Mouse (Mus musculus) C2C12 (cell line): ENCODE measurements around the gene Gm20388. TPM values are rescaled to one million over a fixed set of nuclear protein-coding genes. Genes with fewer than 3 reads are reported as not detected.

Experiments
- H3K27me3 ChIP-seq: one replicate; pipeline ENCODE4 v1.6.1; 2011; ENCODE audit not compliant: control insufficient read depth, insufficient read depth, insufficient read length
- H3K36me3 ChIP-seq: one replicate; pipeline ENCODE4 v1.6.1; 2011; ENCODE audit not compliant: control insufficient read depth, insufficient read depth
- H3K4me3 ChIP-seq: one replicate; pipeline ENCODE4 v1.5.1; 2011; ENCODE audit warnings: mild to moderate bottlenecking, control low read depth; ENCODE audit not compliant: poor library complexity, insufficient read depth, severe bottlenecking
- H3K79me2 ChIP-seq: one replicate; pipeline ENCODE4 v1.6.1; 2011; ENCODE audit not compliant: control insufficient read depth, insufficient read depth
- H3K79me3 ChIP-seq: one replicate; pipeline ENCODE4 v1.6.1; 2011; ENCODE audit warnings: low read depth, control low read depth
- H3ac ChIP-seq: one replicate; pipeline ENCODE3; 2011; ENCODE audit warnings: low read depth; ENCODE audit not compliant: control insufficient read depth, insufficient read length
- CEBPB ChIP-seq: IDR thresholded peaks from one replicate; pipeline ENCODE4 v1.6.1; 2011; ENCODE audit warnings: low read depth, mild to moderate bottlenecking, control low read depth, moderate library complexity
- CTCF ChIP-seq: IDR thresholded peaks from one replicate; pipeline ENCODE4 v1.5.1; 2011; ENCODE audit not compliant: control insufficient read depth, insufficient read depth, insufficient read length
- FOSL1 ChIP-seq: IDR thresholded peaks from one replicate; pipeline ENCODE4 v1.8.0; 2011; ENCODE audit warnings: mild to moderate bottlenecking, low read length; ENCODE audit not compliant: poor library complexity, insufficient read depth, severe bottlenecking
- MAX ChIP-seq: IDR thresholded peaks from one replicate; pipeline ENCODE4 v1.6.1; 2011; ENCODE audit warnings: mild to moderate bottlenecking, control low read depth
- MYOD1 ChIP-seq: IDR thresholded peaks from one replicate; pipeline ENCODE4 v1.6.1; 2011; ENCODE audit warnings: low read depth; ENCODE audit not compliant: control insufficient read depth, insufficient read length
- MYOG ChIP-seq: IDR thresholded peaks from one replicate; pipeline ENCODE4 v1.6.1; 2011; ENCODE audit not compliant: control insufficient read depth, insufficient read length; ENCODE audit errors: extremely low read depth
- USF1 ChIP-seq: IDR thresholded peaks from one replicate; pipeline ENCODE4 v1.6.1; 2011; ENCODE audit warnings: low read depth, mild to moderate bottlenecking, control low read depth, moderate library complexity
- polyA plus RNA-seq: library from polyadenylated mRNA; unstranded; fragments of >200 nt; fragmentation: generic; extraction: Trizol; gene quantifications from one replicate; pipeline ENCODE4 v1.2.1, GENCODE M21; 2012; ENCODE audit warnings: missing spikeins

The Gm20388 gene
- polyA plus RNA-seq, 1 experiment = 15.0 TPM

GRCm38 (mm10) chr8:119909944-119910546 is 596 bp upstream of the Gm20388 start, which contains the start of gene Usp10:
TSS of gene Usp10 (plus strand) at chr8:119910360.
- Histone ChIP-seq H3ac (peak within 1 kb of the TSS; percentile 94), H3K27me3 (no peaks in the 10 kb centered on the region), H3K36me3 (no peaks in the 10 kb centered on the region), H3K4me3 (peak within 1 kb of the TSS; percentile 75), H3K79me3 (peaks cover 41% of the 10 kb centered on the region), H3K79me2 (peaks cover 45% of the 10 kb centered on the region)
- TF ChIP-seq CTCF (no peak), CEBPB (no peak), MYOG (no peak), USF1 (no peak), MAX (no peak), MYOD1 (no peak), FOSL1 (no peak)

DNA sequence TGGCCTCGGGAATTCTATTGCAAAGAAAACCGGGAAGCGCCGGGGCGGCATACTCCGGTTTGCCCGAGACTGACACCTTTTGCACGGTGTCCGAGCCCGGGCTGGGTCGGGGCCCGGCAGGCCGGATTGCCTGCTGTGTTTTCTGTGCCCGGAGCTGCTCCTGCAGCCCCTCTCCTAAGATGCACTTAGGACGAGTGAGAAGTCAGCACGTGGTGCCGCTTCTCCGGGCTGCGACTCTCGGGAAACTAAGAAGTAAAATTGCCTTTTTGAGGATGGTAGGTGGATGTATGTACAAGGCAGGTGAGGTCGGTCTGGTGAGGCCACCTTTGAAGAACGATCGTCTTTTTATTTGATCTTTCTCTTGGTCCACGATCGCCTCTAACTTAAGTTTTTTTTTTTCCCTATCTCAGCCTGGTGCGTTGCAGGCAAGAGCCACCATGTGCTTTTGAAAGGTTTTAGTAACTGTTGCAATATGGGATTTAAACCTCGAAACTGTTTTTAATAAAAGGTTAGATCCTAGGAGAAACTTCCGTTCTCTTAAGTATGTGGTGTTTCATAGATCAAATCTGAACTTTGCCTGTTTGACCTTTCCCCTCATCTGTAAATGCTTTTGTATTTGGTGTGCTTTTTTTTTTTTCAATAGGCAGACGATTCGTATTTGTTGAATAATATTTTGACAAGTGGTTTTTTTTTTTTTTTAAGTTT is 769 bp downstream of the Gm20388 start:
- peaks cover 54% of the 10 kb centered on the region for H3K79me3 ChIP-seq
- H3K4me3 ChIP-seq = peak overlapping the region; percentile 75
- TF ChIP-seq CEBPB (no peak), USF1 (peak; percentile 34)
- peaks cover 58% of the 10 kb centered on the region for H3K79me2 ChIP-seq
- peaks cover 2% of the 10 kb centered on the region for H3K36me3 ChIP-seq
- peak overlapping the region; percentile 94 for H3ac ChIP-seq
- H3K27me3 ChIP-seq = no peaks in the 10 kb centered on the region

DNA sequence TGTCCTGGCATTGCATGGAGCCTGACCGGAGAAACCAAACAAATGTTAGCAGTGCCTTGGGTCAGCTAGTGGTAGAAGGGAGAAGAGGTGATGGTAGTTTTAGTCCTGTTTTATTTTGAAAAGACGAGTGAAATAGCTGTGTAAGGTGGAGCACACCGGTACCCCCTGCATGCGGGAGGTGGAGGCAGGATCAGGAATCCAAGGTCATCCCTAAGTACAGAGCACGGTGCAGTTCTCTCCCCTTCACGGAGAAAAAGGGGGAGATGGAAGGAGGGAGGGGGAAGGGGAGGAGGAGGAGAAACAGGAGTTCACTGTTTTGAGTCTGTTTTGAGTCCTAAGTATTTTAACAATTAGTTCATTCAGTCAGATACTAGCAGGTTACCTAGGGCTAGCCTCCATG is 2.0 kb downstream of the Gm20388 start:
- Histone ChIP-seq H3K4me3 (no peak overlapping the region), H3K79me3 (peaks cover 67% of the 10 kb centered on the region), H3ac (peak overlapping the region; percentile 19), H3K27me3 (no peaks in the 10 kb centered on the region), H3K36me3 (peaks cover 6% of the 10 kb centered on the region), H3K79me2 (peaks cover 71% of the 10 kb centered on the region)
- TF ChIP-seq CEBPB (no peak), MYOD1 (no peak), USF1 (no peak), MYOG (no peak), FOSL1 (no peak), MAX (no peak), CTCF (no peak)

DNA sequence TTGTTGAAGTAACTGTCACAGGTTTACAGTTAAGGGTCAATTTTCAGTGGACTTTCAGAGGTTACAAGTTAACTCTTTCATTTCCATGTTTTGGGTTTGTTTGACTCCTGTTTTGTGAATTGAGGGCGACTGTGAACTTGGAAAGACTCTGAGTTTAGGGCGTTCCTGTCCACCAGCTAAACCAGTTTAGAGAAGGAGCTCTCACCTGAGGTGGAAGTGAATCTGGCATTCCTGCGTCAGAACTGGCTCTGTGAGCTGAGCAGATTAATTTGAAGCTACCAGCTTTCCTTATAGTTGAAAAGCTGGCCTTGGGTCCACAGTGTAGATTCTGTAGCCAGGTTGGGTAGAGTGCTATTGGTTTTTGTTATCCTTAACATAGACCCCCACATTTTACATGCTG is 2.5 kb downstream of the Gm20388 start:
- Histone ChIP-seq H3K79me3 (peaks cover 72% of the 10 kb centered on the region), H3K36me3 (peaks cover 6% of the 10 kb centered on the region), H3K27me3 (no peaks in the 10 kb centered on the region), H3K4me3 (no peak overlapping the region), H3ac (no peak overlapping the region), H3K79me2 (peaks cover 76% of the 10 kb centered on the region)
- TF ChIP-seq CEBPB (no peak), MYOD1 (no peak), MAX (no peak), FOSL1 (no peak), CTCF (no peak), MYOG (no peak), USF1 (no peak)

DNA sequence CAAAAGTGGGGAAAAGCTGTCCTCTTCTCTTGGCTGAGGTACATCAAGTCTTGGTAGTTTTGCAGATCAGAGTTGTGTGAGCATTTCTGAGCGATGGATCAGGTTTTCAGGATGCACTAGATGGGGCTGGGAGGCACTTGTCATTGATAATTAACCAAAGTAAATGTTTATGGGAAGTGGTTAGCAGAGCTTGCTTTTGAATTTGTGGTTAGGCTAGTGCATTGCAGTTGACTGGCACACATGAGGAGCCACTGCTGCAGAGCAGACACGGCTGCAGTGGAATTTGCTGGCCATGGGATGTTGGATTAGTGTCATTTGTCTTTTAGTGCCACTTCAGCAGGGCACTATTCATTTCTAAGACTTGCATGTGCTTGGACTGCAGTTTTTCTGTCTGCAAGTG is 3.5 kb downstream of the Gm20388 start:
- Histone ChIP-seq H3K27me3 (no peaks in the 10 kb centered on the region), H3K4me3 (no peak overlapping the region), H3K79me3 (peaks cover 80% of the 10 kb centered on the region), H3K36me3 (peaks cover 6% of the 10 kb centered on the region), H3ac (no peak overlapping the region), H3K79me2 (peaks cover 86% of the 10 kb centered on the region)
- TF ChIP-seq MYOG (no peak), CEBPB (no peak), FOSL1 (no peak), CTCF (no peak), MAX (no peak), MYOD1 (no peak), USF1 (no peak)

DNA sequence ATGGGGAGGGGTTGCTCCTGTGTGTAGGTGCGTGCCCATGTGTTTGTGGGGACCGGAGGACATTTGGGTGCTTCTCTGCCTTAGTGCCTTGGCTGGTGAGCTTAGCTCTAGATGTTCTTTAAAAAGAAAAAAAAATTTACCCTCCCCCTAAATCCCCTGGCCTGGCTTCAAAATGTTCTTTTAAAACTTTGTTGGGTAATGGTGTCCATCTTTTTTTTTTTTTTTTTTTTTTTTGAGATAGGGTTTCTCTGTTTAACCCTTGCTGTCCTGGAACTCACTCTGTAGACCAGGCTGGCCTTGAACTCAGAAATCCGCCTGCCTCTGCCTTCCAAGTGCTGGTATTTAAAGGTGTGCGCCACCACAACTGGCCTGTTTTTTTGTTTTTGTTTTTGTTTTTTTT is 4.7 kb downstream of the Gm20388 start:
- Histone ChIP-seq H3ac (no peak overlapping the region), H3K4me3 (no peak overlapping the region), H3K79me2 (peaks cover 97% of the 10 kb centered on the region), H3K79me3 (peaks cover 90% of the 10 kb centered on the region), H3K36me3 (peaks cover 6% of the 10 kb centered on the region), H3K27me3 (no peaks in the 10 kb centered on the region)
- TF ChIP-seq MYOG (no peak), FOSL1 (no peak), USF1 (no peak), CTCF (no peak), CEBPB (no peak), MAX (no peak), MYOD1 (no peak)
